10 mouse cellular contexts compared by ENCODE assay signal in the genomic region with DNA sequence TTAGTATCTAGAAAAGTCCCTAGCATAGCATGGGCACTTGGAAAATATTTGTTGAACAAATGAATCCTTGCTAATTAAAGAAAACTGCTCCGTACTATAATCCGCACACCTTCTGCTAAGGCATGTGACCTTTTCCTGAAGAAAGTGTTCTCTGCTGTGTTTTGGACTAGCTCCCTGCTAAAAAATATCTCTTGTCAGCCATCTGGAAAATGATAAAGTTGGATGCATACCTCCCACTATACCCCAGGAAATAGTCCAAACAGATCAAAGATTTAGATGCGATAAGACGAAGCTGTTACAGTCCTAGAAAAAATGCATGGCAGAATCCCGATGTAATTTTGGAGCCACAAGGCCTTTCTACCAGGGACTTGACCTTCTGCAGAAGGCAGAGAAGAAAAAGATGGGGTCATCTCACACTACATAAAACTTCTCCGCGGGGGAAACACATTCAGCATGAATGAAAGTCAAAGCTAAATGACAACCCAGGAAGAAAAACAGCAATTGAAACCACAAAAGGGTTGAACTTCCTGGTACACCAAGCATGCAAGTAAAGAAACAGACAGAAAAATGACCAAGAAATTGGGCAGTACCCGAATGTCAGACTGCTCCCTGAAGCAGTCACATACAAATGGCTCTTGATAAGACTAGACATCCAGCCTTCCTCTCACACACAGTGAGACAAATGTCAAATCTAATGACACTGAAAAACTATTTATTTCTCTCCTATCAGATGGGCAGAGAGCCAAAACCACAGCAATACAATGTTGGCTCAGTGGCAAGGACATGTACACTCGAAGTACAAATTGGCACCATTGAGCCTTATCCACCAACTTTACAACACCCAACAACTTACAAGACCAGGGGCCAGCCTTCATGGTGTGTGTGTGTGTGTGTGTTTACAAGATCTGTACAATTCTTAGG. TPM values are rescaled to one million over a fixed set of nuclear protein-coding genes. Genes with fewer than 3 reads are reported as not detected.
DNase-seq lines count a peak whose midpoint lies in the region; ATAC-seq and TF ChIP-seq lines count a peak whose summit lies in the region.
"Had no signal": no experiment of that assay in that cellular context is flagged by ENCODE, and none has a peak within 500 bp of the region (broad histone marks: within the 10 kb centered on the region; RNA-seq: fewer than 3 reads in every experiment).

No protein-coding gene starts in this region.

- H3K4me3 ChIP-seq in CH12.LX (replicated peaks in 1 of 3; ENCODE audit: low read depth in 2 of 3, low read length in 2 of 3, poor library complexity in 1 of 3), result no peak overlapping the region
- no peak overlapping the region for H3K4me3 ChIP-seq in macrophage (ENCODE audit: inconsistent target)
- H3K4me3 ChIP-seq: limb, embryonic 15.5 days had no signal

- TF ChIP-seq POLR2A in CH12.LX (IDR thresholded peaks at IDR 0.05; ENCODE audit: low read depth, low read length), result no peak

- no peaks in the 10 kb centered on the region for H3K79me2 ChIP-seq in CH12.LX (replicated peaks; ENCODE audit: control insufficient read depth, extremely low read depth, insufficient read depth, poor library complexity, severe bottlenecking)
- H3K79me2 ChIP-seq in macrophage (ENCODE audit: inconsistent target), result no peaks in the 10 kb centered on the region

- no peak for TF ChIP-seq EP300 in CH12.LX (IDR thresholded peaks at IDR 0.05; ENCODE audit: low read length)

- peak; percentile 49 for ATAC-seq in common myeloid progenitor, adult 5-6 weeks (replicated peaks; ENCODE audit: low read depth, poor library complexity, severe bottlenecking)
- no peak for ATAC-seq in erythroid progenitor cell, adult 5-6 weeks (replicated peaks; ENCODE audit: low FRiP score, poor library complexity, severe bottlenecking)

- TF ChIP-seq RAD21 in CH12.LX (IDR thresholded peaks at IDR 0.05; ENCODE audit: low read depth, low read length), result no peak

- peak overlapping the region; percentile 30; the same call in 1 of the 2 replicates for H3K4me2 ChIP-seq in CH12.LX (ENCODE audit: insufficient read depth, low read depth, poor library complexity, severe bottlenecking)
- H3K4me2 ChIP-seq: limb, embryonic 15.5 days had no signal

- H3K9ac ChIP-seq in CH12.LX (ENCODE audit: insufficient read depth, low read depth), result no peak overlapping the region
- H3K9ac ChIP-seq: limb, embryonic 15.5 days had no signal

- H3K36me3 ChIP-seq in CH12.LX (replicated peaks in 1 of 2; ENCODE audit: control insufficient read depth in 1 of 2, insufficient read depth in 1 of 2, low read length in 1 of 2) (no peaks in the 10 kb centered on the region), macrophage (ENCODE audit: inconsistent target) (no peaks in the 10 kb centered on the region)
- H3K36me3 ChIP-seq: limb, embryonic 15.5 days had no signal

- H3K4me1 ChIP-seq in CH12.LX (ENCODE audit: control insufficient read depth in 1 of 2, insufficient read depth in 2 of 2), result peaks cover 3 to 30% of the 10 kb centered on the region in 2 experiments
- H3K4me1 ChIP-seq: limb, embryonic 15.5 days had no signal

- in situ Hi-C loops in CH12.LX (cut with MboI; ENCODE audit: low pct_ligation_motif_present, low pct_unique_long_range_greater_than_20kb, low sequenced_read_pairs), result no loop called here

- no peak for TF ChIP-seq CTCF in CH12.LX (conservative IDR thresholded peaks at IDR 0.05 in 1 of 2, IDR thresholded peaks at IDR 0.05 in 1 of 2; ENCODE audit: low read depth in 2 of 2, low read length in 2 of 2)

- H3K27ac ChIP-seq in CH12.LX (ENCODE audit: insufficient read depth, low read depth) (no peak overlapping the region), macrophage (peak overlapping the region; percentile 78)
- H3K27ac ChIP-seq: limb, embryonic 15.5 days had no signal

- no peaks in the 10 kb centered on the region for H3K27me3 ChIP-seq in CH12.LX (replicated peaks)
- H3K27me3 ChIP-seq: limb, embryonic 15.5 days had no signal

- WGBS in macrophage (ENCODE audit: missing documents), result 34% methylated on average over 9 of the region's 9 CpGs

- dilution Hi-C loops in CH12.LX (cut with MboI; ENCODE audit: extremely low pct_ligation_motif_present, extremely low pct_unique_long_range_greater_than_20kb, low sequenced_read_pairs), result no loop called here

- H3K9me3 ChIP-seq in CH12.LX (replicated peaks; ENCODE audit: low read length), result no peaks in the 10 kb centered on the region
- H3K9me3 ChIP-seq: limb, embryonic 15.5 days had no signal

- DNase-seq in layer of hippocampus, adult 11-12 months (ENCODE audit: low spot score), result peak; percentile 26
- DNase-seq in layer of hippocampus, postnatal 10 days (ENCODE audit: low spot score in 2 of 2), result no peak
- no peak for DNase-seq in CH12.LX (ENCODE audit: extremely low read depth)
- no peak for DNase-seq in ovary, postnatal 14 days (ENCODE audit: low spot score)
- DNase-seq in cerebellum, postnatal 25 days, result no peak

TF ChIP-seq in CH12.LX, 34 proteins besides CTCF, POLR2A, EP300 and RAD21:
- no peak for TF ChIP-seq POLR2AphosphoS2 (IDR thresholded peaks at IDR 0.05; ENCODE audit: low read depth, low read length)
- no peak for TF ChIP-seq MYC (IDR thresholded peaks at IDR 0.05; ENCODE audit: low read depth, low read length)
- TF ChIP-seq IRF4 (IDR thresholded peaks at IDR 0.05; ENCODE audit: low read depth, low read length), result 0 out of 2 replicates have a peak, but pooled peaks have one; percentile 17
- TF ChIP-seq HCFC1 (IDR thresholded peaks at IDR 0.05; ENCODE audit: low read depth, low read length), result peak; percentile 66
- TF ChIP-seq JUN (IDR thresholded peaks at IDR 0.05; ENCODE audit: insufficient read depth, low read depth, low read length), result no peak
- no peak for TF ChIP-seq PAX5 (IDR thresholded peaks at IDR 0.05; ENCODE audit: low read length)

RNA-seq across cellular contexts. Expression of a gene that starts 29.3 kb away (rescaled TPM):
- 10 to 100 TPM; 67.9 to 68.7 TPM for total RNA-seq in layer of hippocampus, postnatal 10 days (2021)
- total RNA-seq in CH12.LX (2012; rRNA removed), result 380 and 456 TPM in 2 replicates
- total RNA-seq in CH12.LX (2014; rRNA removed), result 1,220 and 1,259 TPM in 2 replicates
- polyA plus RNA-seq in CH12.LX (2012; ENCODE audit: insufficient read length, low read depth), result 652 and 666 TPM in 2 replicates
- 280 and 311 TPM in 2 replicates for total RNA-seq in common myeloid progenitor, adult 5-6 weeks (2017)
- 1,000 to 10,000 TPM in 9 of 26 experiments, 100 to 1,000 TPM in 17; 133 to 1,527 (median 536) TPM for total RNA-seq in macrophage (2018; cell fraction: chromatin; rRNA removed)
- total RNA-seq in macrophage (2018; cell fraction: cytosol; rRNA removed), result 100 to 1,000 TPM; 263 to 703 (median 483) TPM
- 100 to 1,000 TPM; 172 to 865 (median 371) TPM for total RNA-seq in macrophage (2018; cell fraction: nucleus; rRNA removed)
- 614 to 688 TPM (median 618 TPM) in 3 replicates for polyA plus RNA-seq in macrophage (2018)
- 93.7 and 130 TPM in 2 replicates for total RNA-seq in erythroid progenitor cell, adult 5-6 weeks (2015; ENCODE audit: low replicate concordance)
- total RNA-seq in erythroid progenitor cell, adult 5-6 weeks (2017; ENCODE audit: low replicate concordance), result 86.1 and 115 TPM in 2 replicates

RNA-seq across cellular contexts. Expression of a gene that starts 29.5 kb away (rescaled TPM):
- total RNA-seq in layer of hippocampus, postnatal 10 days (2021), result 1 to 10 TPM; 2.9 to 3.2 TPM
- total RNA-seq in CH12.LX (2012; rRNA removed) (10.6 and 13.0 TPM in 2 replicates), CH12.LX (2014; rRNA removed) (20.7 and 21.9 TPM in 2 replicates)
- polyA plus RNA-seq in CH12.LX (2012; ENCODE audit: insufficient read length, low read depth) (19.7 and 20.2 TPM in 2 replicates), macrophage (2018) (6.5 to 9.0 TPM (median 8.4 TPM) in 3 replicates)
- 29.3 and 30.4 TPM in 2 replicates for total RNA-seq in common myeloid progenitor, adult 5-6 weeks (2017)
- total RNA-seq in macrophage (2018; cell fraction: chromatin; rRNA removed), result 10 to 100 TPM in 1 of 26 experiments, 1 to 10 TPM in 25; 1.1 to 10.1 (median 3.2) TPM
- total RNA-seq in macrophage (2018; cell fraction: cytosol; rRNA removed), result 1 to 10 TPM; 2.1 to 9.7 (median 7.2) TPM
- 10 to 100 TPM in 3 of 26 experiments, 1 to 10 TPM in 23; 2.3 to 11.6 (median 5.4) TPM for total RNA-seq in macrophage (2018; cell fraction: nucleus; rRNA removed)
- 4.2 and 5.4 TPM in 2 replicates for total RNA-seq in erythroid progenitor cell, adult 5-6 weeks (2015; ENCODE audit: low replicate concordance)
- 1.4 and 3.2 TPM in 2 replicates for total RNA-seq in erythroid progenitor cell, adult 5-6 weeks (2017; ENCODE audit: low replicate concordance)

RNA-seq across cellular contexts. Expression of a gene that starts 31.9 kb away (rescaled TPM):
- total RNA-seq in layer of hippocampus, postnatal 10 days (2021), result 1 to 10 TPM; 1.5 to 2.1 TPM
- total RNA-seq in CH12.LX (2012; rRNA removed) (not detected in 2 replicates), CH12.LX (2014; rRNA removed) (not detected in 2 replicates)
- polyA plus RNA-seq in CH12.LX (2012; ENCODE audit: insufficient read length, low read depth) (not detected in 2 replicates), macrophage (2018) (not detected in 3 replicates)
- not detected in 2 replicates for total RNA-seq in common myeloid progenitor, adult 5-6 weeks (2017)
- total RNA-seq in macrophage (2018; cell fraction: chromatin; rRNA removed), result not detected
- under 1 TPM in 1 of 26 experiments, not detected in 25; 0.05 TPM for total RNA-seq in macrophage (2018; cell fraction: cytosol; rRNA removed)
- not detected for total RNA-seq in macrophage (2018; cell fraction: nucleus; rRNA removed)
- not detected in 2 replicates for total RNA-seq in erythroid progenitor cell, adult 5-6 weeks (2015; ENCODE audit: low replicate concordance)
- total RNA-seq in erythroid progenitor cell, adult 5-6 weeks (2017; ENCODE audit: low replicate concordance), result not detected in 2 replicates
- polyA plus RNA-seq: cerebellum, adult 2 months had no signal
